Comparison of ENCODE assay signal across 24 mouse cellular contexts in the genomic region with DNA sequence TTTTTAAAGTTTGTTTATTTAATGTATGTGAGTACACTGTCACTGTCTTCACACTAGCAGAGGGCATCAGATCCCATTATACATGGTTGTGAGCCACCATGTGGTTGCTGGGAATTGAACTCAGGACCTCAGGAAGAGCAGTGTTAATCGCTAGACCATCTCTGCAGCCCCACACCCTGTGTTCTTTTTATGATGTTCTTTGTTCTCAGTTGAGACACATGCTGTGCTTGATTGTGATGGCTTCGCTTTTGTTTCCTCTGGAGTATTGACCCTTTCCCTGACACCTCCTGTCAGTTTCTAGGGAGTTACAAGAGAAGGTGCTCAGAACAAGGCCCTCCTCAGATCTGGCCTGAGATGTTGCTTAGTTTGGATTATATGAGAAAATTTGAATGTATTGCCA.
"Had no signal": no experiment of that assay in that cellular context is flagged by ENCODE, and none has a peak within 500 bp of the region (broad histone marks: within the 10 kb centered on the region; RNA-seq: fewer than 3 reads in every experiment).

No protein-coding gene starts in this region.

- H3K9ac ChIP-seq: heart, embryonic 13.5 days; heart, embryonic 15.5 days; hindbrain, embryonic 12.5 days; hindbrain, embryonic 14.5 days; intestine, embryonic 15.5 days; limb, embryonic 12.5 days; liver, embryonic 13.5 days; liver, embryonic 15.5 days had no signal

- H3K27me3 ChIP-seq: heart, embryonic 13.5 days; heart, embryonic 15.5 days; hindbrain, embryonic 12.5 days; intestine, embryonic 15.5 days; limb, embryonic 12.5 days; liver, embryonic 13.5 days; liver, embryonic 15.5 days had no signal

- H3K27ac ChIP-seq: gastrocnemius, adult 2 months; heart, adult 2 months; heart, embryonic 13.5 days; heart, embryonic 15.5 days; hindbrain, embryonic 10.5 days; hindbrain, embryonic 12.5 days; hindbrain, embryonic 14.5 days; intestine, embryonic 15.5 days; left cerebral cortex, adult 2 months; limb, embryonic 10.5 days; limb, embryonic 12.5 days; liver, embryonic 13.5 days; liver, embryonic 15.5 days had no signal

- H3K4me1 ChIP-seq: heart, embryonic 13.5 days; heart, embryonic 15.5 days; hindbrain, embryonic 12.5 days; intestine, embryonic 15.5 days; limb, embryonic 10.5 days; limb, embryonic 12.5 days; liver, embryonic 13.5 days; liver, embryonic 15.5 days had no signal

- H3K4me3 ChIP-seq: gastrocnemius, adult 2 months; heart, adult 2 months; heart, embryonic 13.5 days; heart, embryonic 15.5 days; hindbrain, embryonic 10.5 days; hindbrain, embryonic 12.5 days; intestine, embryonic 15.5 days; left cerebral cortex, adult 2 months; limb, embryonic 10.5 days; limb, embryonic 12.5 days; liver, embryonic 13.5 days; liver, embryonic 15.5 days had no signal

- DNase-seq: gastrocnemius, adult 2 months; gastrocnemius, postnatal 10 days; gastrocnemius, postnatal 25 days; heart, adult 2 months; heart, postnatal 14 days; heart, postnatal 36 days; kidney, adult 18-20 months; kidney, adult 8-10 months; kidney, postnatal 10 days; kidney, postnatal 25 days; kidney, postnatal 4 days; layer of hippocampus, adult 9-11 months; liver; liver, embryonic 13.5 days had no signal

- H3K9me3 ChIP-seq: heart, embryonic 13.5 days; heart, embryonic 15.5 days; hindbrain, embryonic 10.5 days; hindbrain, embryonic 12.5 days; intestine, embryonic 15.5 days; limb, embryonic 10.5 days; limb, embryonic 12.5 days; liver, embryonic 13.5 days; liver, embryonic 15.5 days had no signal
